ENCODE assay signal across 31 mouse cellular contexts in genomic region chr6:37406903-37407302, GRCm38 (mm10). TPM values are rescaled to one million over a fixed set of nuclear protein-coding genes. Genes with fewer than 3 reads are reported as not detected.
DNase-seq lines count a peak whose midpoint lies in the region; ATAC-seq and TF ChIP-seq lines count a peak whose summit lies in the region.
"Had no signal": no experiment of that assay in that cellular context is flagged by ENCODE, and none has a peak within 500 bp of the region (broad histone marks: within the 10 kb centered on the region; RNA-seq: fewer than 3 reads in every experiment).

No protein-coding gene starts in this region.

- no peak overlapping the region for H3K4me3 ChIP-seq in kidney, embryonic 15.5 days (replicated peaks)
- H3K4me3 ChIP-seq in layer of hippocampus, adult 2 months: no peak overlapping the region
- no peak overlapping the region for H3K4me3 ChIP-seq in hindbrain, embryonic 10.5 days
- H3K4me3 ChIP-seq: erythroblast, embryonic 14.5 days; heart, adult 2 months; heart, embryonic 13.5 days; hindbrain, embryonic 12.5 days; intestine, embryonic 15.5 days; limb, embryonic 13.5 days; lung, embryonic 15.5 days; megakaryocyte, embryonic 14.5 days; midbrain, embryonic 13.5 days; neural tube, embryonic 13.5 days had no signal

- TF ChIP-seq CTCF in layer of hippocampus, adult 2 months (conservative IDR thresholded peaks at IDR 0.05): no peak

- 56% methylated on average over 6 of the region's 6 CpGs for WGBS in kidney, embryonic 15.5 days
- 88% methylated on average over 6 of the region's 6 CpGs for WGBS in hindbrain, embryonic 10.5 days

- H3K4me2 ChIP-seq in kidney, embryonic 15.5 days: no peak overlapping the region
- H3K4me2 ChIP-seq: heart, embryonic 13.5 days; hindbrain, embryonic 12.5 days; intestine, embryonic 15.5 days; limb, embryonic 13.5 days; liver, embryonic 11.5 days; lung, embryonic 15.5 days; midbrain, embryonic 13.5 days; neural tube, embryonic 13.5 days had no signal

- H3K36me3 ChIP-seq in kidney, embryonic 15.5 days: no peaks in the 10 kb centered on the region
- no peaks in the 10 kb centered on the region for H3K36me3 ChIP-seq in hindbrain, embryonic 10.5 days
- H3K36me3 ChIP-seq: hindbrain, embryonic 12.5 days; intestine, embryonic 15.5 days; lung, embryonic 15.5 days; midbrain, embryonic 13.5 days; neural tube, embryonic 13.5 days had no signal

- ATAC-seq in kidney, embryonic 15.5 days (replicated peaks; ENCODE audit: low FRiP score): no peak
- peak; percentile 39 for ATAC-seq in megakaryocyte-erythroid progenitor cell, adult 5-6 weeks (replicated peaks; ENCODE audit: low FRiP score, low TSS enrichment, poor library complexity, severe bottlenecking)
- ATAC-seq: CD4-positive, CD25-positive, alpha-beta regulatory T cell, adult 4 months; forebrain, embryonic 16.5 days; hindbrain, postnatal 0 days; intestine, embryonic 15.5 days; midbrain, embryonic 13.5 days had no signal

- H3K27me3 ChIP-seq in kidney, embryonic 15.5 days: no peaks in the 10 kb centered on the region
- H3K27me3 ChIP-seq in hindbrain, embryonic 10.5 days (ENCODE audit: insufficient read depth, poor library complexity, severe bottlenecking): no peaks in the 10 kb centered on the region
- H3K27me3 ChIP-seq: heart, embryonic 13.5 days; hindbrain, embryonic 12.5 days; intestine, embryonic 15.5 days; limb, embryonic 13.5 days; lung, embryonic 15.5 days; megakaryocyte, embryonic 14.5 days; midbrain, embryonic 13.5 days; neural tube, embryonic 13.5 days had no signal

- H3K9ac ChIP-seq in kidney, embryonic 15.5 days: no peak overlapping the region
- H3K9ac ChIP-seq: heart, embryonic 13.5 days; hindbrain, embryonic 12.5 days; intestine, embryonic 15.5 days; limb, embryonic 13.5 days; lung, embryonic 15.5 days; midbrain, embryonic 13.5 days; neural tube, embryonic 13.5 days had no signal

- no peaks in the 10 kb centered on the region for H3K9me3 ChIP-seq in kidney, embryonic 15.5 days (replicated peaks)
- H3K9me3 ChIP-seq in hindbrain, embryonic 10.5 days: no peaks in the 10 kb centered on the region
- H3K9me3 ChIP-seq: heart, embryonic 13.5 days; hindbrain, embryonic 12.5 days; intestine, embryonic 15.5 days; limb, embryonic 13.5 days; lung, embryonic 15.5 days; midbrain, embryonic 13.5 days; neural tube, embryonic 13.5 days had no signal

- intact Hi-C loops in gastrocnemius, postnatal 14 days (cut with DNase I; ENCODE audit: low total_unique reads): no loop called here

- H3K27ac ChIP-seq in kidney, embryonic 15.5 days: peak overlapping the region; percentile 54; the same call in 1 of the 2 replicates
- H3K27ac ChIP-seq in layer of hippocampus, adult 2 months: no peak overlapping the region
- no peak overlapping the region for H3K27ac ChIP-seq in hindbrain, embryonic 10.5 days
- H3K27ac ChIP-seq: heart, adult 2 months; heart, embryonic 13.5 days; hindbrain, embryonic 12.5 days; hindbrain, postnatal 0 days; intestine, embryonic 15.5 days; limb, embryonic 13.5 days; lung, embryonic 15.5 days; midbrain, embryonic 13.5 days; neural tube, embryonic 13.5 days had no signal

- peaks cover 85% of the 10 kb centered on the region for H3K4me1 ChIP-seq in kidney, embryonic 15.5 days
- H3K4me1 ChIP-seq in hindbrain, embryonic 10.5 days (replicated peaks): peaks cover 23% of the 10 kb centered on the region
- H3K4me1 ChIP-seq: midbrain, embryonic 13.5 days had no signal

- peak; percentile 32 for DNase-seq in gastrocnemius, adult 18-20 months (ENCODE audit: low spot score)
- DNase-seq in gastrocnemius, postnatal 14 days: no peak
- DNase-seq in kidney, adult 11 months: no peak
- no peak for DNase-seq in layer of hippocampus, adult 2 months (ENCODE audit: low spot score in 2 of 2)
- no peak for DNase-seq in hindbrain, embryonic 10.5 days (ENCODE audit: low spot score)
- DNase-seq: cerebellum, adult 2 months; cerebellum, postnatal 14 days; gastrocnemius, postnatal 25 days; heart, adult 2 months; heart, postnatal 14 days; lung, postnatal 36 days; retina, postnatal 1 day; right cerebral cortex, postnatal 14 days; spleen, adult 18-20 months; thymus, adult 2 months; thymus, postnatal 36 days had no signal

RNA-seq across cellular contexts. Expression of gene Creb3l2, which starts 35.0 kb away (rescaled TPM):
- total RNA-seq in gastrocnemius, adult 18-20 months (2021): 10 to 100 TPM; 11.9 to 13.2 TPM
- total RNA-seq in gastrocnemius, postnatal 14 days (2021): 10 to 100 TPM; 14.1 to 16.9 TPM
- 31.1 and 31.4 TPM in 2 replicates for polyA plus RNA-seq in kidney, embryonic 15.5 days (2015; fragmentation: Nextera tagmentation; extraction: Ambion mirVana)
- total RNA-seq in megakaryocyte-erythroid progenitor cell, adult 5-6 weeks (2014; fragmentation: Nextera tagmentation): 15.3 and 18.3 TPM in 2 replicates
- 3.4 and 7.3 TPM in 2 replicates for total RNA-seq in megakaryocyte-erythroid progenitor cell, adult 5-6 weeks (2017)
- 1 to 10 TPM; 8.3 to 9.8 TPM for total RNA-seq in layer of hippocampus, adult 2 months (2021)
- 7.6 and 9.4 TPM in 2 replicates for polyA plus RNA-seq in hindbrain, embryonic 10.5 days (2016; fragmentation: Nextera tagmentation; extraction: Ambion mirVana)
